Mouse (Mus musculus) right cerebral cortex, postnatal 36 days (tissue): Measurements from ENCODE around the gene Hoxd10.

Experiments used
- DNase-seq, 2 experiments: peaks; one replicate each; pipeline ENCODE4 v3.0.0; 2022; ENCODE audit warnings: low spot score in 2 of 2, mixed read lengths in 1 of 2

Gene Hoxd10

GRCm38 (mm10) chr2:74666411-74666810 lies 25.3 kb upstream of the Hoxd10 start:
- DNase-seq = no peak

GRCm38 (mm10) chr2:74667191-74667841 lies 24.4 kb upstream of the Hoxd10 start:
- DNase-seq = no peak

- no peak for DNase-seq
These were observed 23.8 kb upstream of the Hoxd10 start, which contains the start of gene Hoxd13 for GRCm38 (mm10) chr2:74667842-74668357. Gene Hoxd13, plus strand, starts transcription at chr2:74668310.

- DNase-seq = no peak
These were observed 23.1 kb upstream of the Hoxd10 start for GRCm38 (mm10) chr2:74668370-74669229.

- no peak for DNase-seq
These were observed 22.5 kb upstream of the Hoxd10 start for GRCm38 (mm10) chr2:74669230-74669578.

- DNase-seq = no peak
These were observed 22.0 kb upstream of the Hoxd10 start for GRCm38 (mm10) chr2:74669650-74670235.

GRCm38 (mm10) chr2:74670632-74671188 lies 21.0 kb upstream of the Hoxd10 start:
- DNase-seq = no peak

GRCm38 (mm10) chr2:74671847-74672246 lies 19.9 kb upstream of the Hoxd10 start:
- no peak for DNase-seq

- DNase-seq = no peak
These were observed 19.0 kb upstream of the Hoxd10 start for GRCm38 (mm10) chr2:74672481-74673362.

GRCm38 (mm10) chr2:74673835-74674425 lies 17.8 kb upstream of the Hoxd10 start:
- DNase-seq = no peak

- no peak for DNase-seq
These were observed 16.7 kb upstream of the Hoxd10 start, which contains the start of gene Hoxd12 for GRCm38 (mm10) chr2:74674881-74675665. Gene Hoxd12, plus strand, starts transcription at chr2:74675013.

- DNase-seq = no peak
These were observed 15.9 kb upstream of the Hoxd10 start for GRCm38 (mm10) chr2:74675666-74676282.

- no peak for DNase-seq
These were observed 15.2 kb upstream of the Hoxd10 start for GRCm38 (mm10) chr2:74676376-74677052.

GRCm38 (mm10) chr2:74677106-74677505 lies 14.6 kb upstream of the Hoxd10 start:
- no peak for DNase-seq

- DNase-seq = no peak
These were observed 12.7 kb upstream of the Hoxd10 start, which contains the start of gene Hoxd11 for GRCm38 (mm10) chr2:74678891-74679595. Gene Hoxd11, plus strand, starts transcription at chr2:74679557.

GRCm38 (mm10) chr2:74679596-74679971 lies 12.1 kb upstream of the Hoxd10 start:
- DNase-seq = no peak

GRCm38 (mm10) chr2:74679980-74680379 lies 11.7 kb upstream of the Hoxd10 start:
- DNase-seq = no peak
